Mouse (Mus musculus) heart, postnatal 4 days (tissue): ENCODE results near the gene Pde4d. TPM values are rescaled to one million over a fixed set of nuclear protein-coding genes. Genes with fewer than 3 reads are reported as not detected.
A peak's percentile ranks its signal among the peaks of the same experiment; 100 is the strongest.

Source experiments
- DNase-seq: peaks from one replicate; pipeline ENCODE4 v3.0.0; 2021
- total RNA-seq, 2 experiments: library from RNA; stranded (reverse); gene quantifications; 2 replicates each; pipeline ENCODE4 v1.2.3; 2021

Pde4d gene
- total RNA-seq, 2 experiments from 2014 or later, result 57.1 to 61.1 TPM

DNA sequence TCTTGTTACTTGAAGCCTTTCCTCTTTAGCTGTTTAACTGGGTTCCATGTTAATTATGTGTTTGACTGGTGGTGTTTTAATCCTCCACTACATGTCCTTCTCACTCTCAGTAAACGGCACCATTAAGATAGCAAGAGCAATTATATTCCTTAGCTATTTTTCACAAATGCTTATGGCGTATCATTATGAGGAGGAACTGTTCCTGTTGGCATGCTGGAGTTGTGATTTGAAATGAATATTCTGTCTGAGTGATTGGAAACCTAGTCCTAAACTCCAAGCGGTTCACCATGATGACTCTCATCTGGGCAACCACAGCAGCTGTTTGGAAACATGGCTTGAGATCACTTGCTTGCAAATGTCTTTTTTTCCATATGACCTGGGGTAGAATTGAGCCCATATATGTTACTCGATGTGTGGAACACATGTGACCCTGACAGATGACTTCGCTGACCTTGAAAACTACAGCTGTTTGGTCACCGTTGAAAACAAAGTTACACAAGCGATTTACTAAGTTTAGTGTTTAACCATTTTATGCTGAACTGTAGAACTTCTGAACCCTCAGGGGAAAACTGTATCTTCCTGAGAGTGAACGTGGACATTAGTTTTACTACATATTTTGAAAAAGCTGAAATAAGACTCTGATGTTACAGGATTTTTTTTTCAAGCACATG lies 1340.4 kb downstream of the Pde4d start:
- no peak for DNase-seq

DNA sequence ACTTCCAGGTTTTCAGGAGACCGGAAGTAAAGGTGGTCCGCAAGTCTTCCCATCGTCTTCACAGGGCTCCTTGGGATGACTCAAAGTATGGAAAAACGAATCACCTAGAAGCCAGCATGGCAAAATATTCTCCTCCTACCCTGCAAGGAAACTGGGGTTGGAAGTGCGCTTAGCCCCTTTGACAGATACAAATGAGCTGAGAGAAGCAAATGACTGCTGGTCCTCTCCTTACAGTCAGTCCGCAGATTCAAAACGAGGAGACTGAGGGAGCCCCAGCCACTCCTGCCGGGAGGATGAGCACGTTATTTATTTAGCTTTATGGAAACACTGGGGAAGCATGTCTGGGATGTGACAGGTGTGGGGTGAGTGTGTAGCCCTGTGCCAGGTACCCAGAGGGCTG lies 1344.2 kb downstream of the Pde4d start:
- no peak for DNase-seq

DNA sequence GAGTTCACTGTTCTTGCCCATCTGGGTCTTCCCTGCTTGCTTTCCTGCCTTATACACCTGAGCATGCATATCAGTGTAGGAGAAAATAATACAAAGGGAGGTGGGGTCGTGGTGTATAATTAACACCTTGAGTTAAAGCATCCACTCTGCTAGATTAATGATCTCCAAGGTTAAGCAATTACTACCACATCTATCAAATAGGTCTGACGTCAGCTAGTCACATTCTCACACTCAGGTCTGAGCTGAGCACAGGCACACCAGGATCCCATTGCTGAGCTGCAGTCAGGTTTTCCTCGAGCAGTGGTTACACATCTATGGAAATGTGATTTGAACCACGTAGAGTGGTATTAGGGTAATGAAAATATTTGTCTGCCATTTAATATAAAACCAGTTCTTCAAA lies 1348.9 kb downstream of the Pde4d start:
- DNase-seq, result no peak

DNA sequence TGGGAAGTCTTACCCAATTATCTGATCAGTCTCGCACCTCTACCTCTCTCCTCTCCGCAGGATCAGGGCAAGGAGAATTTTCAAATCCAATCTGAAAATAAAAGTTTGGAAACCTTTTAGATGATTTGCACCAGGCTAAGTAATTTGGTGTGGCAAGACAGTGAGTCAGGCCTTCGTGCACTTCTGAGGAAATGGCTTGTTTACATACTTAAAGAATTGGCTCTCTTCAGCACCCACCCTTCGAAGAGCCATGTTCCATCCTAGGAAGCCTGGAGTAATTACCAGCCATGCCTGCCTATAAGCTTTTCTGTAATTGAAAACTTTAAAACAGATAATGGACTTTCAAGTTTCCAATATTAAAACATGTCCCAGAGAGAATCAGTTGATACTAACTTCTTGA lies 1352.5 kb downstream of the Pde4d start:
- no peak for DNase-seq

DNA sequence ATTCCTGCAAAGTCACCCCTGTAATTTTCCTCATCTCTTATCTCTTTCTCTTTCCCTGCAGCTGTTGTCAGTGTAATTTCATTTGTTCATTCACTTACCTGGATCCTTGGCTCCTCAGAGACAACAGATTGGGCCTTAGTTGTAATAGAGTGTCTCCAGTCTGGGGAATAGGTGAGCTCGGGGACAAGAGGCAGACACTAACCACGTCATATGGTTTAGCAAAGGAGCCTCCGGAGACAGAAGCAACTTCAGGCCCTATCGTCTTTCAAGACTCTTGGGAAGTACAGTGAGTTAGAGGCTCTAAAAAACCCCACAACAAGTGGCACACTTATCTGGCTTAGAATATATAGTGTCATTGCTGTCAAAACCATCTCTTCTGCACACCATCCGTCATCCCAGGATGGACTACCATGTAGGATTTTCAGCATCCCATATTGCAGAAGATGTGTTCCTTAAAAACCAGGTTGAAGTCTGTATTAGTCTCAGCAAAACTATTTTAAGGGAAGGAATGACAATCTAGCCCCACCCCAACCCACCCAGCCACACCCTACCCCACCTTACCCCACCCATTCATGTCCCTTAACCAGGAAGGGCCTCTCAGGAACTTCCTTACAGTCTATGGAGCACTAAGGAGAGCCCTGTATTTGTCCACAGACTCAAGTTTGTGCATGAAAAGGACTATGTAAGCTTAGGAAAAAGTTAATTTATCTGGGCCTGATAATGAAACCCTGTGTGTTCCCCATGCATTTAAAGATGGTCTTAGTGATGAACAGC lies 1356.6 kb downstream of the Pde4d start:
- DNase-seq, result no peak

DNA sequence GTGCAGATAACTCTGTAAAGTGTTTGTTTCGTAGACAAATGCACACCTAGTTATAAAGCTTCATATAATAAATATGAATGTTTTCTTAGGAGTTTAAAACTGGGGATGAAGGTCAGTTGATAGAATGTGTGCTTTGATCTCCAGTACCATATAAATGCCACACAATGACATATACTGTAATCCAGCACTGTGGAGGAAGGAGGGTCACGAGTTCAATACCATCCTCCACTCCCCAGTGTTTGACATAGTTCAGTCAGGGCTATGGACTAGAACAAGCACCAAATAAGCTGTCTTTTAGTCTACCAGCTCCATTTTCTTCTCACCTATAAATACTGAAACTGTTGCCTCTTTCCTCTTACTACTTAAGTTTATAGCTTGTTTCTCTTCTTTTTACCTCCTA lies 1357.3 kb downstream of the Pde4d start:
- DNase-seq, result no peak

DNA sequence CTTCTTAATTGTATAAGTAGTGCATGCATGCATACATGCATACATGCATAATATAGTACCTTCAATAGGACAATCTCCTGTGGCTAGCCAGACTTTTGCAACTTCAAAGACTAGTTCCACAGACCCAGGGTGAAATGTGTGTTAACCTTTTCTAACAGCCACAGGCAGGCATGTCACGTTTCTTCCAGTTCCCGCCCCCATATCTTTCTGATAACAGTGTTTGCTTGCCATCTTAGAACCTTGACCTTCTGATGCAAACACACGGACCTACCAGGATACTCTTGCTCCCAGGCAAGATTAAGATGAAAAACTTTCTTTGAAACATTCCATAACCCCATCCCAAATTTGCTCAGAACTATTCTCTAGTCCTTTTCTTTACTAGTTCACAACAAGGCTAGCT lies 1357.7 kb downstream of the Pde4d start:
- no peak for DNase-seq

DNA sequence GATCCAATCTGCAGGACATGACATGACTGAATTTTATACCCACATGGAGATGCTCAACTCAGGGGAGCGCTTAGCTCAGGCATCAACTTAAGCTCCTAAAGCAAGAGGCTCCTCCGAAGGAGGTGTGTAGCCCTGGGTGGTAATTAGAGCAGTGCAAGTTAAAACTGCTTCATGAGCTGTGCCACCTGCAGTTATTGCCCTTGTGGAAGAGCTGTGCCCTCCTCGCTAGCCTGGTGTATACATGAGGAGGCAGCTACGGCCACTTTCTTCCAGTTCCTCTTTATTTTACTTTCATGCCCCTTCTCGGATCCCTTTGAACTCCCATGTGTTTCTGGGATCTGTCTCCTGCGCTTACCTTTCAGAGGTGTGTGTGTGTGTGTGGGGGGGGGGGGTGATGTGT lies 1358.3 kb downstream of the Pde4d start:
- DNase-seq, result no peak

DNA sequence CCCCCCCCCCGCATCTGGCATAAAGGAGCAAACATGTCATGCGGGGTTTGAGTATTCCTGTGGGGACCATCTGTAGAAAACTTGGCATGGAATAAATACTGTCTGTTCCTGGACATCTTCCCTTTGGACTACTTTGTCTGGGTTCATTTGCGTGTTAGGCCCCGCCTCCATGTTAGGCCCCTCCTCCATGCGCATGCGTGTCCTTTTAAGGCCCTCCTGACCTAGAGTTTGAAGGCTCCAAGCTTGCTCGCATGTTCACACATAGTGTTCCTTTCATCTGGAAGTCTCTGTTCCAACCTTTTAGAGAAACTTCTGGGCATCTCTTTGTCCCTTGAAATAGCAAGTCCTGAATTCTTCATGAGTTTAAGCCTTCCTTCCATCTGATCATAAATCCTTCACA lies 1359.2 kb downstream of the Pde4d start:
- DNase-seq, result no peak

DNA sequence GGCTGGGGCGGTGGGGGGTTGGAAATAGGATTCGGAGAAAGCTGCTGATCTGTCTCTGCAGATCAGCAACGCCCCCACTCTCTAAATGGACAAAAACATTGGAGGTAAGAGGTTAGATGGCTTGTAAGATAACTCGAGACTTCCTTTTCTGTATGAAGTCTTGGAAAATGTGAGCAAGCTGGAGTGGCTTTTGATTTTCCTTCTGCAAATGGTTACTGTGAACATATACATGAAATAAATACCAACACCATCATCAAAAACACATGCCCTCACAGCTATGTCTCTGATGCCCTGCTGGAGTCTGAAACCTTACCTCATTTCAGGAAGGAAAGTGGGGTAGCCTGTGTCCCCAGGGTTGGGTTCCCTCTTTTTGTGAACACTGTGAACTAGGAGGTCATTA lies 1359.9 kb downstream of the Pde4d start:
- no peak for DNase-seq

DNA sequence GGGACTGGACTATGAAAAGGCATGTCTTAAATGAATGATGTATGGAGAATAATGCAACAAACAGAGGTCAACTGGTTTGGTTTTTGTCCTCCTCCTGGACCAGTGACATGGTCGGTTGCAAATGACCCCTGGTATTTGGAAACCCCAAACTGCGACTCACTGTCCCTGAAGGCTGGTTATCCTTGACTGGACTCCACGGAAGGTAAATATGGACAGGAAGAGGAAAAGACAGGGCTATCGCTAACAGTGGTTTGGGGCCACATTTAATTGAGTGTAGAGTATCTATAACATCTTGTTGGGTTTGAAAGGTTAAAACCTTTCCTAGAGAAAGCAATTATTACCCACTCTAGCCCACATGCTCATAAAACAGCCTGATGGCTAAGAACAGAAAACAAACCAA lies 1364.2 kb downstream of the Pde4d start:
- DNase-seq, result no peak

DNA sequence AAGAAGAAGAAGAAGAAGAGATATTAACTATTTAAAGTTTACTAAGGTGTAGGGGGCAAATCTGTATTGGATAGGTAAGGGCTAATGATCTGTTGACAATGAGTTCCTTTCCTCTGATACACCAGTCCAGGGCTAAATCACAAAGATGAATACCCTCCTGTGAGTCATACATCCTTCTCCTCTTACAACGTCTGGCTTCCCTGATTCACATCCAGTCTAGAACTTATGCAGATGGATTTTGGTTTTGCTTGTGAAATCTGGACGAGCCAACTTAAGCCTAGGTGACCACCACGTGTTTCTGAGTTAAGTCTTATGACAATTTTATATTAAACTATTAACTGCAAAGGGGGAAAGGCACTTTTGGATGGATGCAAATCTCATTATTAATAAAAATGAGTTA lies 1369.3 kb downstream of the Pde4d start:
- no peak for DNase-seq

DNA sequence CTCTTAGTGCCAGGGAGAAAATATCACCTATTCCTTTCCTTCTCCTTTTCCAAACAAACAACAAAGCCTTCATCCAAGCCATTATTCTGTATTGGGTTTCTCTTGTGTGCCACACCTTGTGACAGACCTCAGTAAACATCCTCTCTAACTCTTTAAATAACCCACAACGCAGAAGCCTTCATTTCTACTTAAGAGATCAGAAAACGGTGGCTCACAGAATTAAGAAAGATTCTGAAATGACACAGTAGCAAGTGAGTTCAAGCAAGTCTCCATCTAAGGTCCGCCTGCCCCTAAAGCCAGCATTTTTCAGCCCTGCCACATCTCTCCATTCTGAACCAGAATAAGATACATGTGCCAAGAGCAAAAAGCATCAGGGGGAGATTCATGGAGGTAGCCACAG lies 1370.4 kb downstream of the Pde4d start:
- DNase-seq, result no peak

DNA sequence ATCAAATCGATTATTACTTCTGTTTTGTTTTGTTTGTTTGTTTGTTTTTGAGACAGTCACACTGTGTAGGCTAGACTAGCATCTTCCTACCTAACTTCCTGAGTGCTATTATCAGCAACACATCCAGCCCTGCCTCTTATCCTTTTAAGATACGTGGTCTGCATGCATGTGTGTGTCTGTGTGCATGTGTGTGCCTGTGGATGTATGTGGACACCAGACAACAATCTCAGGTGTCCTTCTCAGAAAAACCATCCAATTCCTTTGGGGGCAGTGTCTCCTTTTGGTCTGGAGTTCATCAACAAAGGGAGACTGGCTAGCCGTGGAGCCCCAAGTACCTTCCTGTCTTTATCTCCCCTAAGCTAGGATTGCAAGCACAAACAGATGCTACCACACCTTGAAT lies 1371.1 kb downstream of the Pde4d start:
- DNase-seq, result no peak

DNA sequence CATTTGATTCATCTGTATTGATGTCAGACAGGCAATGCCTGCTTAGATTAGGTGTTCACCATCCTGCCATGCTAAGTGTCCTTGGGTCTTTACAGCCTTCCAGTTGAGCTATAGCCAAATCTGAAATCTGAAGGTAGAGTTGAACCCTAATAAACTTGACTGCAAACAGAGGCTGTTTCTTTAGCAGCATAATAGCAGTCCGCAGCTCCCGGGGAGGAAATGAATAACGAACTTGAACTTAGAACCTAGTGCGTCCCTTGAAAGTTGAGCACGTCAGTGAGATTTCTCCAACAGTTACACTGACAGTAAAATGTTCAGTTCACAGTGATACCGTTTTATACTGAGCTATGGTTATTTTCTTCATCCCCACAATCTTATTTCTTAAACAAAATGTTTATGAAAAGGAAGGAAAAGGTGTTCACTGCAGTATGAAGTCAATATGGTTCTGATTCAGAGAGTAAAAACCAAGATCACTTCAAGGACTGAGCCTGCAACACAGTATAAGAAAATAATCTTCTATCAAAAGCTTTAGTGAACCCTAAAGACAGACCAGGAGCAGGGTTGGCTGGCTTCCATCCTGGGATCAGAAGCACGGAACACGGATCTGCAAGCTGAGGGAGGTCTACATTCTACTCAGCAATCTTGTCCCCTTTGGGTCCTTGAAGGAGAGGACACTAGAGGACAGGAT lies 1372.1 kb downstream of the Pde4d start:
- peak; percentile 7 for DNase-seq

DNA sequence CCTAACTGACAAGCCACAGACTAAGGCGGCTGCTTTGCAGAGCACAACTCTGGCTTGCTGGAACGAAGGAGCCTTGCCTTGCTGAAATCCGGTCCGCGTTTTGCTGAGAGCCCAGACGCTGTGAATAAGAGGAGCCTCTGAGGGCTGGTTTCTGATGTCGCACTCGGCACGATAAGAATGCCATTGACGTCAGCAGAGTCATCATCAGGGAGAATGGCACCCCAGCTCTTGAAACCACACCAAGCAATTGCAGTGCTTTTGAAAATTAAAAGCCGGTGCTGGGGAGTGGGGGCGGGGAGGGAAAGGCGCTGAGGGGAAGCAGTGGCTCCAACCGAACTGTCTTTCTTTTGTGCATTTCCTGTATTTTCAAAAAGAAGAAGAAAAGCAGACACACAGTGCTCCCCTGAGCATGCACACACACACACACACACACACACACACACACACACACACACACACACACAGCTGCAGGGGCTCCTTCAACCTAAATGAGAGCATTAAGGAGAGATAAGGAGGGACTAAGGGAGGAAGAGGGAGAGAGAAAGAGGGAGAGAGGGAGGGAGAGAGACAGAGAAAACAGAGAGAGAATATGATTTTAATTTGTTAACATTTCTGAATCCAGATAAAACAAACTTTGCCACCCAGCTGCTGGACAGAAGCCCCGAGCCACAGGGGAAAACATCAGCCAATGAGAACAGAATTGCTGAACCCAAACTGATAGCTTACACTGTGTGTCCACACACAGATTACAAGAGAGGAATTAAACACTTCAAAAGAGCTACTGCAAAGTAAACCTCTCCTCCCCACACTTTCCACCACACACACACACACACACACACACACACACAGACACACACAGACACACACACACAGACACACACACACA lies 1372.9 kb downstream of the Pde4d start:
- peak; percentile 96 for DNase-seq

DNA sequence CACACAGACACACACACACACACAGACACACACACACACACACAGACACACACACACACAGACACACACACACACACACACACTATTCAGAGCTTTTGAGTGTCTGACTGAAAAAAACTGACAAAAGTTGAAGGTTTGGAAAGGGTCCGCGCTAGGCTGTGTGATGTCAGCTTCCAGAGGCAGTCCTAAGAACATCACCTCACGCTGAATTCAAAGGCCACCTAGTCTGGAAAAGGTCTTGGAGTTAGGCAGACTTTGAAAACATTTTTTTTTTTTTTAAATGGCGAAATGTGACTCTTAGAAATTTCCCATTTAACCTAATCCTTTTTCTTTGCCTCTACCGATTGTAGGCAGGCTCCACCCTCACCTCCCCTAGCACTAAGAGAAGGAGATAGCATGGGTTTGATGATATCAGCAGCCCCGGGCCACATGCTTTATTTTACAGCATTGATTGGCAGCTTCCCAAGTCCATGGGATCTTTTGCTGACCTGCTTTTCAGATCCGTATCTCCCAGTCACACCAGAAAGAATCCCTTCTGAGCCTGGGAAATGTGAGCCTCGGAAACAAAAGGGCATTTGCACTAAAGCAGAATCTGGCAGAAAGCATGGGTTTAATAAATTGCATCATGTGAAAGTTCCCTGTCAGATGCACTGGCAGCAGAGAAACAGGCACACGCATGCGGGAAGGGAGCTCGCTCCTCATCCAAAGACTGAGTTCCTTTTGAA lies 1373.7 kb downstream of the Pde4d start:
- DNase-seq, result peak; percentile 46

DNA sequence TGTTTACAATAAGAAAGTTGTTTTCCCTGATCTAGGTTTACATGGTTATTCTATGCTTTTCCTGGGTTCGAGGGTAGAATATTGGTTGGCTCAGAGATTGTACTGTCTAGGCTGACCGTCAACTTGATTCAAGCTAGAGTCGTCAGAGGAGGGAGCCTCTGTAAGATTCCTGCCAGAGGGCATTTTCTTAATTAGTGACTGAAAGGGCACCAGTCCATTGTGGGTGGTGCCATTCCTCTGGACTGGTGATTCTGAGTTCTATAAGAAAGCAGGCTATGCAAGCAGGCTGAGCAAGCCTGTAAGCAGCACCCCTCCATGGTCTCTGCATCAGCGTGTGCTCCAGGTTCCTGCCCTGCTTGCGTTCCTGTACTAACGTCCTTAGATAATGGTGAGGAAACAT lies 1376.1 kb downstream of the Pde4d start:
- no peak for DNase-seq

DNA sequence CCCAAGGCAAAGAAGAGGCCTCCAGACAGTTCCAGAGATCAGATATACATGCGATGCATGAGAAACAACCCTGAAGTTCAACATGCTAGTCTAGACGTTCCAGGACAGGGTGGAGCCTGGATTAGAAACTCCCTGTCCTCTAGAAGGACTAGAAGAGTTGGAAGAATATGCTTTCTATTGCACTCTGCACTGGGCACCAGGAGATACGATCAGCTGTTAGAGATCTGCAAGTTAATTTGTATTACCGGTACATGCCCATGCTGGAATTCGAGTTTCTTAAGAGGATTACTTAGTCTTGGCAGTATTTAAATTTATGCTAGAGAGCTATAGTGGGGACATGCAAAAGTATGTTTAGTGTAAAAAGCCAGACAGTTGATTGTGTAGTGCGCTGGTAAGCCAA lies 1377.6 kb downstream of the Pde4d start:
- no peak for DNase-seq

DNA sequence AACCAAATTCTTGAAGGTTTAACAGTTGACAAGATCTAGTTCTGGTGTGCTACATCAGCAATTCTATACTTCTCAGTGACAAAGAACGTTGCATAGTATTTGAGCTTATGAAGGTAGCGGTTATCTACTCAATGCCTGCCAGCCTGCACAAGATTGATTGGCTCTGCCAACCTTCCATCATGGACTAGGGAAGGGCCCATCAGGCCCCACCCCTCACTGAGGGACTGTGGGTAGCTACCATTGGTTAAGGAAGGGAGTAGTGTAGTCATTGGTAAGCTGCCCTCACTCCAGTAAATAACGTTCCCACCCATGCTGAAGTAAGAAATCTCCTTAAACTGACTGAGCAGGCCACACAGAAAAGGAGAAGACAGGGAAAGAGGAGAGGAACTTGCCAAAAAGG lies 1378.2 kb downstream of the Pde4d start:
- DNase-seq, result no peak

DNA sequence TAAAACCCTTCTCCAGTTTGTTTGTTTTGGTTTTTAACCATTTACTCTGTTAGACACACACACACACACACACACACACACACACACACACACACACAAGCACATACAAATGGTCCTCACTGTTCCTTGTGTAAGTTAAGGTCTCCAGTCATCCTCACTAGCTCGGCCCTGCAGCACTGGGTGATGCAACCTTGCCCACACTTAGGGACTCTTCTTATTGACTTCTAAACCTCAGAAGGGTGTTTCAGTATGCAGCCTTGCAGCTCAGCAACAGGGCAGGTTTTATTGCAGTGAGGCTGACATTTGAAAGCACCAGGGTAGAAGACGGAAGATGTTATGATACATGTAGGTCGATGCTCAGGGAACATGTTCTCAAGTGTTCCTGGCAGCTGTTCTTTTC lies 1379.7 kb downstream of the Pde4d start:
- no peak for DNase-seq

DNA sequence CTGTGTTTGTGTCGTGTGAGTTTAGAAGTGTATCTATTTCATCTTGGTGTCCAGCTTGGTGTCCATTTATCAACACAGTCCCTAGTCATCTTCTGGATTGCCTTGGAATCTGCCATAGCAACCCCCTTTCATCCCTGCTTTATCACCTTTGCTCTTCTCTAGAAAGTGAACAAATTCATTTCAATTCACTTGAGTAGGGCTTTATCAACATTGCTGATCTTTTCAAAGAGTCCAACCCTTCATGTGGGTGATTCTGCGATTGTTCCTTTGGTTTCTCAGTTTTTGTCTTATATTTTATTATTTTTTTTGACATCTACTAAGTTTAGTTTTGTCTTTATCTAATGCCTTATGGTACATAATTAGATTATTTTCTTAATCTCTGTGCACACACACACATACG lies 1385.2 kb downstream of the Pde4d start:
- DNase-seq, result no peak
